Mouse (Mus musculus) kidney, adult 2 months (tissue): ENCODE measurements around the gene Farsa. TPM values are rescaled to one million over a fixed set of nuclear protein-coding genes. Genes with fewer than 3 reads are reported as not detected.

Experiments used
- DNase-seq: peaks from one replicate; pipeline ENCODE4 v3.0.0; 2021
- H3K27ac ChIP-seq: fragments of 200-500 bp; 2 replicates; pipeline ENCODE4 v1.5.1; 2012; ENCODE audit warnings: low read depth, low read length, control low read depth, inconsistent platforms; ENCODE audit not compliant: insufficient read depth
- H3K27me3 ChIP-seq: fragments of 200-500 bp; replicated peaks from 2 replicates; pipeline ENCODE4 v1.6.1; 2012; ENCODE audit warnings: mild to moderate bottlenecking, moderate library complexity, low read length, inconsistent platforms; ENCODE audit not compliant: control insufficient read depth, insufficient read depth
- H3K36me3 ChIP-seq: fragments of 200-500 bp; 2 replicates; pipeline ENCODE4 v1.6.1; 2012; ENCODE audit warnings: mild to moderate bottlenecking, moderate library complexity, low read length, inconsistent platforms; ENCODE audit not compliant: control insufficient read depth, insufficient read depth
- H3K4me1 ChIP-seq: fragments of 200-500 bp; 2 replicates; pipeline ENCODE4 v1.6.1; 2011; ENCODE audit warnings: low read length; ENCODE audit not compliant: control insufficient read depth, insufficient read depth
- H3K4me3 ChIP-seq: fragments of 200-500 bp; 2 replicates; pipeline ENCODE4 v1.5.1; 2011; ENCODE audit warnings: mild to moderate bottlenecking, low read depth, low read length, control low read depth; ENCODE audit not compliant: insufficient read depth
- CTCF ChIP-seq: fragments of 200-500 bp; conservative IDR thresholded peaks from 2 replicates; pipeline ENCODE4 v1.5.1; 2011; ENCODE audit warnings: low read depth, mild to moderate bottlenecking, control low read depth, low read length, moderate library complexity, mixed read lengths; ENCODE audit not compliant: insufficient read depth, insufficient read length
- POLR2A ChIP-seq: fragments of 200-500 bp; IDR thresholded peaks from one replicate; pipeline ENCODE4 v1.6.1; 2011; ENCODE audit warnings: low read depth, low read length, control low read depth
- WGBS: fragments of 180-500 bp; shearing (Covaris S2); methylation state at CpG from one replicate; pipeline ENCODE4 v1.1.7; 2018; 5-methylcytosine and 5-hydroxymethylcytosine counted together
- polyA plus RNA-seq: library from polyadenylated mRNA; depleted of rRNA; stranded (reverse); fragments of >200 nt; gene quantifications from 2 replicates; pipeline ENCODE4 v1.2.3, GENCODE M21; 2012

Farsa gene
- polyA plus RNA-seq, 1 experiment, result 37.6 TPM

DNA sequence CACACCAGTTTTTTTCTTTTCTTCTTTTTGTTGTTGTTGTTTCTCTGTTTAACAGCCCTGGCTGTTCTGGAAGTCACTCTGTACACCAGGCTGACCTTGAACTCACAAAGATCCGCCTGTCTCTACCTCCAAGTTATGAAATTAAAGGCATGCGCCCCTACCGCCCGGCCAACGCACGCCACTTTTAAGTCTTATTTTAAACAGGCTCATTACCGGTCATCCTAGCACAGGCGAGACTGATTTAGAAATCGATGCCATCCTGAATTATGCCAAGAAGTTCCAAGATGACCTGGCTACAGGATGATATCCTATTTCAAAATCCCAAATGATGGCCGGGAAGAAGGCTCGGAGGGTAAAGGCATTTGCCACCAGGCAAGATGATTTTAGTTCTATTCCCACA lies 25.3 kb upstream of the Farsa start, which contains the start of gene Gadd45gip1:
Gadd45gip1 (plus strand) TSS at position 33 of the 400 bp plus-strand sequence.
- Histone ChIP-seq H3K27me3 (no peaks in the 10 kb centered on the region), H3K4me1 (peaks cover 7% of the 10 kb centered on the region; the same call in 1 of the 2 replicates), H3K4me3 (peak within 1 kb of the TSS; percentile 100), H3K27ac (peak within 1 kb of the TSS; percentile 89), H3K36me3 (no peaks in the 10 kb centered on the region; the same call in 1 of the 2 replicates)
- DNase-seq, result peak; percentile 36
- TF ChIP-seq CTCF, result 0 out of 2 replicates have a peak, but pooled peaks have one; percentile 25
- no peak for TF ChIP-seq POLR2A
- 65% methylated on average over 11 of the region's 11 CpGs for WGBS

DNA sequence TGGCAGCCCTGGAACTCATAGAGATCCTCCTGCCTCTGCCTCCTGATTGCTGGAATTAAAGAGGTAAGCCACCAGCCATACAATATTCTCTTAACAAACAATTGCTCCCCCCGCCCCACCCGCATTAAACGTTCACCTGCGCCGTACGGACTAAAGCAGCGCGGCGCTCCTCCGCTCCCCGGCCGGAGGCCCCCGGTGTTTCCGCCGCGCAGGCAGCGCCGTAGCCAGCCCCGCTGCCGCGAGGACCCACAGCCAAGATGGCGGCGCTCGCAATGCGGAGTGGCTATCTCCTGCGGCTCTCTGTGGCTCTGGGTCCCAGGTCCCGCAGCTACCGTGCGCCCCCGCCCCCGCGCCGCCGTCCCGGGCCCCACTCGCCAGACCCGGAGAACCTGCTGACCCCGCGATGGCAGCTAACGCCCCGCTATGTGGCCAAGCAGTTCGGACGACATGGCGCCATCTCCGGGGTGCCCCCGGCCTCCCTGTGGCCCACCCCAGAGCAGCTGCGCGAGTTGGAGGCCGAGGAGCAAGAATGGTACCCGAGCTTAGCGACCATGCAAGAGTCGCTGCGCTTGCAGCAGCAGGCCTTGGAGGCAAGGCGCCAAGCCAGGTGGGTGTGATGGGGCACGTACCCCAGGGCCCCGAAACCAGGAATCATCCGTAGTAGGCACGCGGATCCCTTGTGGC lies 24.6 kb upstream of the Farsa start:
- Histone ChIP-seq H3K4me3 (peak overlapping the region; percentile 100), H3K27me3 (no peaks in the 10 kb centered on the region), H3K27ac (peak overlapping the region; percentile 89), H3K4me1 (peaks cover 7% of the 10 kb centered on the region; the same call in 1 of the 2 replicates), H3K36me3 (no peaks in the 10 kb centered on the region; the same call in 1 of the 2 replicates)
- TF ChIP-seq CTCF, result no peak
- TF ChIP-seq POLR2A, result peak; percentile 66
- DNase-seq, result peak; percentile 84
- under 1% methylated on average over 59 of the region's 59 CpGs for WGBS

GRCm38 (mm10) chr8:84832759-84833742 lies 23.7 kb upstream of the Farsa start:
- WGBS, result 41% methylated on average over 10 of the region's 10 CpGs
- no peak for TF ChIP-seq POLR2A
- TF ChIP-seq CTCF, result no peak
- H3K4me1 ChIP-seq, result peaks cover 7% of the 10 kb centered on the region; the same call in 1 of the 2 replicates
- H3K36me3 ChIP-seq, result peaks cover 2% of the 10 kb centered on the region
- peak overlapping the region; percentile 100 for H3K4me3 ChIP-seq
- H3K27me3 ChIP-seq, result no peaks in the 10 kb centered on the region
- DNase-seq, result no peak
- peak overlapping the region; percentile 75; the same call in 1 of the 2 replicates for H3K27ac ChIP-seq

DNA sequence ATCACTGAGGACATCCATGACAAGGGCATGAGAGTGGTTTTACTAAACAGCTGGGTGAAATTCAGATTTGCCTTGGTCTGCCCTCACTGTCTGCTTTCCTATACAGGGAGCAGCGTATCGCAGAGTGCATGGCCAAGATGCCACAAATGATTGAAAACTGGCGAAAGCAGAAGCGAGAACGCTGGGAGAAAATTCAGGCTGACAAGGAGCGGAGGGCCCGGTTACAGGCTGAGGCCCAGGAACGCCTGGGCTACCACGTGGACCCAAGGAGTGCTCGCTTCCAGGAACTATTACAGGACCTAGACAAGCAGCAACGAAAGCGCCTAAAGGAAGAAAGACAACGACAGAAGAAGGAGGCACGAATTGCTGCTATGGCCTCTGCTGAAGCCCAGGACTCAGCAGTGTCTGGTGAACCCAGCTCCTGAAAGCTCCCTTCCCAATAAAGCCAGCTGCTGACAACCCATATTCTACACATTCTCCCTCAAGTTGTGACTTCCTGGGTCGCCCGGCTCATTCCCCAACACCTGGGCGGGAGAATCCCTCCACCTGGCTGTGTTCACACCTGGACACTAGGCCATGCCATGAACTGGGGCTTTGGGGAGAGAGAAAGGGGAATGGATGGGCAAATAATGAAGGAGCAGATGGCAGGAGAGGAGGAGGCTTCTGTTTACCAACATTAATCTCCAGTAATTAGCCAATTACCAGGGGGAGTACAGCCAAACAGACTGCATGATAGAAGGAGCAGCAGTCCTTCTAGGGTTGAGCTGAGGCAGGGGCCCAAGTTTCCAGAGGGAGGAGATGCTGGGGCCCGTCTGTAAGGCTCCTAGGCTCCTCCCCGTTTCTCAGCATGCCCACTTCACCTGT lies 22.6 kb upstream of the Farsa start:
- no peak for DNase-seq

GRCm38 (mm10) chr8:84834866-84835855 lies 21.6 kb upstream of the Farsa start:
- 79% methylated on average over 10 of the region's 10 CpGs for WGBS
- TF ChIP-seq POLR2A, result no peak
- TF ChIP-seq CTCF, result no peak

More for the DNA sequence above, 22.6 kb upstream of the Farsa start:
- no peaks in the 10 kb centered on the region for H3K27me3 ChIP-seq
- H3K27ac ChIP-seq, result no peak overlapping the region
- H3K4me3 ChIP-seq, result no peak overlapping the region
- 86% methylated on average over 19 of the region's 19 CpGs for WGBS
- H3K4me1 ChIP-seq, result peaks cover 7% of the 10 kb centered on the region; the same call in 1 of the 2 replicates
- TF ChIP-seq CTCF, result no peak
- TF ChIP-seq POLR2A, result no peak
- H3K36me3 ChIP-seq, result peaks cover 2% of the 10 kb centered on the region

More at GRCm38 (mm10) chr8:84834866-84835855, 21.6 kb upstream of the Farsa start:
- peaks cover 2% of the 10 kb centered on the region for H3K36me3 ChIP-seq
- H3K27ac ChIP-seq, result no peak overlapping the region
- no peaks in the 10 kb centered on the region for H3K27me3 ChIP-seq
- H3K4me1 ChIP-seq, result peaks cover 7% of the 10 kb centered on the region; the same call in 1 of the 2 replicates
- DNase-seq, result no peak
- no peak overlapping the region for H3K4me3 ChIP-seq
